Mouse (Mus musculus) midbrain, embryonic 11.5 days (tissue): Measurements from ENCODE around the gene Teddm1a. TPM values are rescaled to one million over a fixed set of nuclear protein-coding genes. Genes with fewer than 3 reads are reported as not detected.

Experiments
- ATAC-seq: fragments of 200-750 bp; cut with Nextera tagmentation; 2 replicates; pipeline ENCODE4 v1.8.0; 2017; ENCODE audit warnings: moderate TSS enrichment, moderate library complexity; ENCODE audit not compliant: low FRiP score
- DNase-seq: peaks from one replicate; pipeline ENCODE4 v3.0.0; 2015; ENCODE audit warnings: low spot score; ENCODE audit errors: missing footprints
- H3K27ac ChIP-seq: fragments of 300-500 bp; sonication (generic); 2 replicates; pipeline ENCODE4 v1.5.1; 2014; ENCODE audit warnings: low read depth, low read length
- H3K27me3 ChIP-seq: fragments of 300-500 bp; sonication (generic); 2 replicates; pipeline ENCODE4 v1.6.1; 2014; ENCODE audit warnings: mild to moderate bottlenecking, low read length, moderate library complexity, mixed read lengths; ENCODE audit not compliant: control insufficient read depth, insufficient read depth
- H3K36me3 ChIP-seq: fragments of 300-500 bp; sonication (generic); 2 replicates; pipeline ENCODE4 v1.6.1; 2014; ENCODE audit warnings: mild to moderate bottlenecking, low read length, moderate library complexity, mixed read lengths; ENCODE audit not compliant: control insufficient read depth, insufficient read depth
- H3K4me1 ChIP-seq: fragments of 300-500 bp; sonication (generic); 2 replicates; pipeline ENCODE4 v1.6.1; 2014; ENCODE audit warnings: low read length; ENCODE audit not compliant: control insufficient read depth, insufficient read depth
- H3K4me2 ChIP-seq: fragments of 300-500 bp; sonication (generic); 2 replicates; pipeline ENCODE4 v1.6.1; 2014; ENCODE audit warnings: mild to moderate bottlenecking, moderate library complexity
- H3K4me3 ChIP-seq: fragments of 300-500 bp; sonication (generic); 2 replicates; pipeline ENCODE4 v1.5.1; 2014; ENCODE audit warnings: low read depth, low read length
- H3K9ac ChIP-seq: fragments of 300-500 bp; sonication (generic); 2 replicates; pipeline ENCODE4 v1.6.1; 2014; ENCODE audit warnings: low read length
- H3K9me3 ChIP-seq: fragments of 300-500 bp; sonication (generic); 2 replicates; pipeline ENCODE4 v1.6.1; 2016; ENCODE audit warnings: low read length; ENCODE audit not compliant: control insufficient read depth
- WGBS: fragments of 180-500 bp; shearing (Covaris S2); extraction: QIAGEN DNeasy Blood & Tissue Kit; methylation state at CpG from one replicate; pipeline ENCODE4 v1.1.7; 2014; 5-methylcytosine and 5-hydroxymethylcytosine counted together
- polyA plus RNA-seq: library from polyadenylated mRNA; unstranded; fragments of >200 nt; fragmentation: Nextera tagmentation; extraction: Ambion mirVana; gene quantifications from 2 replicates; pipeline ENCODE4 v1.2.1, GENCODE M21; 2014

Teddm1a gene
- polyA plus RNA-seq, 1 experiment from 2014 or later: not detected

- Histone ChIP-seq H3K4me3 (peak overlapping the region; percentile 82), H3K9ac (peak overlapping the region; percentile 93), H3K27me3 (no peaks in the 10 kb centered on the region), H3K36me3 (peaks cover 16% of the 10 kb centered on the region), H3K27ac (peak overlapping the region; percentile 97), H3K4me1 (peaks cover 17% of the 10 kb centered on the region), H3K9me3 (no peaks in the 10 kb centered on the region), H3K4me2 (peak overlapping the region; percentile 84)
- ATAC-seq (peak; percentile 57), DNase-seq (no peak)
- under 1% methylated on average over 36 of the region's 36 CpGs for WGBS
Measured at GRCm38 (mm10) chr1:153900381-153900780, 8.8 kb downstream of the Teddm1a start.

GRCm38 (mm10) chr1:153900860-153901730, 9.6 kb downstream of the Teddm1a start:
- peak overlapping the region; percentile 97 for H3K27ac ChIP-seq
- 2% methylated on average over 25 of the region's 25 CpGs for whole genome bisulfite sequencing
- H3K9ac ChIP-seq: peak overlapping the region; percentile 93
- no peak for ATAC-seq
- H3K4me1 ChIP-seq: peaks cover 17% of the 10 kb centered on the region
- peak overlapping the region; percentile 82 for H3K4me3 ChIP-seq
- peaks cover 20% of the 10 kb centered on the region for H3K36me3 ChIP-seq
- peak; percentile 96 for DNase-seq
- no peaks in the 10 kb centered on the region for H3K9me3 ChIP-seq
- H3K4me2 ChIP-seq: peak overlapping the region; percentile 84
- H3K27me3 ChIP-seq: no peaks in the 10 kb centered on the region

- no peaks in the 10 kb centered on the region for H3K9me3 ChIP-seq
- WGBS: 70% methylated on average over 13 of the region's 13 CpGs
- H3K27me3 ChIP-seq: no peaks in the 10 kb centered on the region
- no peak for DNase-seq
- no peak for ATAC-seq
- peaks cover 17% of the 10 kb centered on the region for H3K4me1 ChIP-seq
- H3K4me2 ChIP-seq: 0 out of 2 replicates have a peak overlapping the region, but pooled peaks have one; percentile 6
- no peak overlapping the region for H3K4me3 ChIP-seq
- H3K27ac ChIP-seq: no peak overlapping the region
- H3K9ac ChIP-seq: no peak overlapping the region
- H3K36me3 ChIP-seq: peaks cover 36% of the 10 kb centered on the region
Measured at GRCm38 (mm10) chr1:153903006-153903405, 11.5 kb downstream of the Teddm1a start.

GRCm38 (mm10) chr1:153904236-153904635, 12.7 kb downstream of the Teddm1a start:
- Histone ChIP-seq H3K9ac (no peak overlapping the region), H3K4me2 (no peak overlapping the region), H3K4me3 (no peak overlapping the region), H3K27ac (no peak overlapping the region), H3K27me3 (no peaks in the 10 kb centered on the region), H3K9me3 (no peaks in the 10 kb centered on the region), H3K36me3 (peaks cover 42% of the 10 kb centered on the region), H3K4me1 (peaks cover 20% of the 10 kb centered on the region)
- WGBS: 97% methylated on average over 14 of the region's 14 CpGs
- DNase-seq (no peak), ATAC-seq (no peak)

GRCm38 (mm10) chr1:153905884-153906283, 14.3 kb downstream of the Teddm1a start:
- no peak overlapping the region for H3K4me3 ChIP-seq
- no peaks in the 10 kb centered on the region for H3K9me3 ChIP-seq
- no peak overlapping the region for H3K9ac ChIP-seq
- H3K36me3 ChIP-seq: peaks cover 42% of the 10 kb centered on the region
- peaks cover 20% of the 10 kb centered on the region for H3K4me1 ChIP-seq
- H3K27me3 ChIP-seq: no peaks in the 10 kb centered on the region
- WGBS: 95% methylated on average over 3 of the region's 3 CpGs
- no peak for ATAC-seq
- no peak for DNase-seq
- H3K4me2 ChIP-seq: no peak overlapping the region
- no peak overlapping the region for H3K27ac ChIP-seq

GRCm38 (mm10) chr1:153908208-153908607, 16.7 kb downstream of the Teddm1a start:
- H3K36me3 ChIP-seq: peaks cover 40% of the 10 kb centered on the region
- H3K9me3 ChIP-seq: no peaks in the 10 kb centered on the region
- DNase-seq (peak; percentile 89), ATAC-seq (peak; percentile 75)
- no peak overlapping the region for H3K9ac ChIP-seq
- H3K4me1 ChIP-seq: peaks cover 3% of the 10 kb centered on the region; the same call in 1 of the 2 replicates
- no peak overlapping the region for H3K4me3 ChIP-seq
- H3K27ac ChIP-seq: no peak overlapping the region
- H3K4me2 ChIP-seq: no peak overlapping the region
- 44% methylated on average over 6 of the region's 6 CpGs for WGBS
- H3K27me3 ChIP-seq: no peaks in the 10 kb centered on the region

GRCm38 (mm10) chr1:153908741-153909140, 17.2 kb downstream of the Teddm1a start:
- Histone ChIP-seq H3K9me3 (no peaks in the 10 kb centered on the region), H3K27ac (no peak overlapping the region), H3K4me2 (no peak overlapping the region), H3K36me3 (peaks cover 38% of the 10 kb centered on the region), H3K9ac (no peak overlapping the region), H3K27me3 (no peaks in the 10 kb centered on the region), H3K4me1 (peaks cover 3% of the 10 kb centered on the region; the same call in 1 of the 2 replicates), H3K4me3 (no peak overlapping the region)
- WGBS: 93% methylated on average over 4 of the region's 4 CpGs
- ATAC-seq (0 out of 2 replicates have a peak, but pooled peaks have one; percentile 3), DNase-seq (no peak)

GRCm38 (mm10) chr1:153909213-153909962, 17.8 kb downstream of the Teddm1a start:
- H3K4me3 ChIP-seq: no peak overlapping the region
- H3K9ac ChIP-seq: no peak overlapping the region
- peaks cover 31% of the 10 kb centered on the region for H3K36me3 ChIP-seq
- H3K9me3 ChIP-seq: no peaks in the 10 kb centered on the region
- no peak overlapping the region for H3K4me2 ChIP-seq
- 95% methylated on average over 10 of the region's 10 CpGs for WGBS
- H3K4me1 ChIP-seq: peaks cover 3% of the 10 kb centered on the region; the same call in 1 of the 2 replicates
- H3K27me3 ChIP-seq: no peaks in the 10 kb centered on the region
- no peak for ATAC-seq
- no peak for DNase-seq
- no peak overlapping the region for H3K27ac ChIP-seq

GRCm38 (mm10) chr1:153909963-153910291, 18.4 kb downstream of the Teddm1a start:
- no peak for DNase-seq
- H3K4me3 ChIP-seq: no peak overlapping the region
- H3K9me3 ChIP-seq: no peaks in the 10 kb centered on the region
- WGBS: 95% methylated on average over 9 of the region's 9 CpGs
- no peak overlapping the region for H3K4me2 ChIP-seq
- no peaks in the 10 kb centered on the region for H3K27me3 ChIP-seq
- H3K36me3 ChIP-seq: peaks cover 28% of the 10 kb centered on the region
- peaks cover 3% of the 10 kb centered on the region; the same call in 1 of the 2 replicates for H3K4me1 ChIP-seq
- H3K9ac ChIP-seq: no peak overlapping the region
- H3K27ac ChIP-seq: no peak overlapping the region
- no peak for ATAC-seq
